Comparison of ENCODE assay signal across 8 mouse cellular contexts in the genomic region with DNA sequence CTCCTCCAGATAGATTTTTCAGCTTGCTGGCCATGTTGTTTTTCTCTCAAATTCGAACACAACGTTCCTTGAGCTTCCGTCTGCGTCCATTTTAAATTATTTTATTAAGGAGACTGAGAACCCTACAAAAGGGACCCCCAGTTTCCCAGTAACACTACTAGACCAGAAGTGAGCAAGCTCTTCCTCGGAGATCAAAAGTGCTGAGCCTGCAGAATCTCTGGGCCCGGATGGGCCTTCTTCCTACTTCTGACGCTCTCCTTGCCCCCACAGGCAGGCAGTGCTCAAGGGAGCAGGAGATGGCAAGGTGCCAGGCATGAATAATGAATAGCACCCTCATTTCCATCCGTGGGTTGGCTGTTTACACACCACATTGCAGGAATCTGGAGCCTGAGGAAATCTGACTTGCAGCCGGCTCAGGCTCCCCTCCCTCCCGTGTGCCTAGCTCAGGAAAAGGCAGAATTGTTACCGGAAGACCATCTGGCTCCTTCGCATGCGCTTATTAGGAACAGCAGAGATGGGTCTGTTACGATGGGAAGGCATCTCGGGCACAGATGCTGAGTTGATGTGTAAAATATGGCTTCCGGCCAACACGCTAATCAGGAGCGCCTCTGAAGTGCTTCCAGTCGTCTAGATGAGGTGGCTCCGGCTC.
A peak's percentile ranks its signal among the peaks of the same experiment; 100 is the strongest.
DNase-seq lines count a peak whose midpoint lies in the region; ATAC-seq lines count a peak whose summit lies in the region.
"Had no signal": no experiment of that assay in that cellular context is flagged by ENCODE, and none has a peak within 500 bp of the region (broad histone marks: within the 10 kb centered on the region; RNA-seq: fewer than 3 reads in every experiment).

No protein-coding gene starts in this region.

- H3K9me3 ChIP-seq in kidney, embryonic 15.5 days (replicated peaks), result no peaks in the 10 kb centered on the region

- H3K27ac ChIP-seq in kidney, embryonic 15.5 days, result no peak overlapping the region
- H3K27ac ChIP-seq: macrophage had no signal

- H3K4me3 ChIP-seq in kidney, embryonic 15.5 days (replicated peaks), result no peak overlapping the region

- peak; percentile 40; the same call in 1 of the 2 replicates for ATAC-seq in kidney, embryonic 15.5 days (replicated peaks; ENCODE audit: low FRiP score)

- H3K4me2 ChIP-seq in kidney, embryonic 15.5 days, result no peak overlapping the region

- no peak overlapping the region for H3K9ac ChIP-seq in kidney, embryonic 15.5 days

- intact Hi-C loops in left cerebral cortex, postnatal 4 days (cut with DNase I), result loop anchor here (10.0 kb wide), 1 partner anchor 107 kb away; no protein-coding TSS in a partner anchor

- peak; percentile 41 for DNase-seq in MN1 (ENCODE audit: low spot score)
- peak; percentile 90 for DNase-seq in brain, adult 2 months (ENCODE audit: low read depth, low spot score)
- peak; percentile 75 for DNase-seq in left cerebral cortex, postnatal 4 days
- DNase-seq in retina, postnatal 1 day, result peak; percentile 78
- DNase-seq in ovary, adult 18-20 months (ENCODE audit: low spot score), result no peak
- DNase-seq in urinary bladder, adult 2 months (ENCODE audit: low spot score), result no peak

- no peaks in the 10 kb centered on the region for H3K36me3 ChIP-seq in kidney, embryonic 15.5 days

- 69% methylated on average over 20 of the region's 20 CpGs for WGBS in kidney, embryonic 15.5 days

- H3K4me1 ChIP-seq in kidney, embryonic 15.5 days, result peaks cover 2% of the 10 kb centered on the region; the same call in 1 of the 2 replicates

- H3K27me3 ChIP-seq in kidney, embryonic 15.5 days, result peaks cover 9% of the 10 kb centered on the region; the same call in 1 of the 2 replicates

Comparison
In these comparisons a context has a peak if more than half of its experiments do, and no peak if none do; other contexts are left out.
1. DNase-seq: peak in MN1 (single experiment), brain, adult 2 months (single experiment), left cerebral cortex, postnatal 4 days (single experiment) and retina, postnatal 1 day (single experiment); none in ovary, adult 18-20 months (single experiment) and urinary bladder, adult 2 months (single experiment).